Mouse (Mus musculus) cerebellum, postnatal 14 days (tissue): Measurements from ENCODE around the gene Psma6.

Experiments used
- DNase-seq, 2 experiments: peaks; one replicate each; pipeline ENCODE4 v3.0.0; 2021; ENCODE audit warnings: mixed read lengths in 2 of 2

Psma6 gene

DNA sequence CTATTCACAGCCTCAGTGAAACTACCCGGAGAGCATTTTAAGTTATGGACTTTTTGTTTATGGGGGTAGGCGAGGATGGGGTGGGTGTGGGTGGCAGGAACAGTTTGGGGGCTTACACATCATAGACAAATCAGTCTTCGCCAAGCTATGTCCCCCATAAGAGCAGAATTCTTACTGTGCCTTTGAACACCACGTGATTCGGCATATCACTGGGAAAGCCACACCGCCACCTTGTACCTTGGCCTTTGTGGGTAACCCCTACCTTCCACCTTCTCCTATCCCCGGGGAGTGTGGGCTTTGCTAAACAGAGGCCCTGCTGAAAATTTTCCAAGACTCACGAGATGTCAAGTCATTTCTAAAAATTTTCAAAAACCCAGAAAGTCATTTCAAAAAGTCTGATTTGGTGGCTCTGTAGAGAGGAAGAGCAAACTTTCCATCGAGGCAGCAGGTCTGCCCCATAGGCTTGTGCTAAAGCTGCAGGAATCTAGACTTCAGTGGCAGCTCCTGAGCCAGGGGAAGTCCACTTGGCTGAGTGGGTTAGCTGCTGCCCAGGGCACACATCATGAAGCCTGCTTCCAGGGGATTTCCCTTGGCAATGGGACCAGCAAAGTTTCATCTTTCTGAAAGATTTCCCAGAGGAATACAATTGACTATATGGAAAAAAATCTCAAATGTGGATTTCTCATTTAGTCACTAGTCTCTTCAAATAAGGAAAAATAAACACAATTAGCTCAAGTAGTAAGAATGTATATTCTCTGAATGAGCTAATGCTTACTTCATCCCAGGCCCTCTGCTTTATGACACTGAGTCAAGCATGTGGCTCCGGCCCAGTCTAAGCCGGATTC lies 8.9 kb downstream of the Psma6 start:
- no peak for DNase-seq

DNA sequence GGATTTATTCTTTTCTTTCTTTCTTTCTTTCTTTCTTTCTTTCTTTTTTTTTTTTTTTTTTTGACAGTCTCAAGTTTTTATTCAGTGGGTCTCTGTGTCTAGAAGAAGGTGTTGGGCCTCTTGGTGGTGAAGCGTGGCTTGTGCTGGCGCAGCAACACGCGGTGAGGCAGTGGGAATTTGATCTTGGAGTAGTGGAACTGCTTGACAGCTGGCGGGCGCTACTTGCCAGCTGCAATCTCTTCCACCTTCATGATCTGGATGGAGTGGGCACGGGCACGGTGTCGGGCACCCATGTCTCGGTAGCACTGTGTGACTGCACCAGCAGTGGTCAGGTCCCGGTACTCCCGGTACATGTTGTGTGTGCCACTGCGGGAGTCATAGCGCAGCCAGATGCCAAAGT lies 11.6 kb downstream of the Psma6 start:
- peak; percentile 23 to 37 for DNase-seq

DNA sequence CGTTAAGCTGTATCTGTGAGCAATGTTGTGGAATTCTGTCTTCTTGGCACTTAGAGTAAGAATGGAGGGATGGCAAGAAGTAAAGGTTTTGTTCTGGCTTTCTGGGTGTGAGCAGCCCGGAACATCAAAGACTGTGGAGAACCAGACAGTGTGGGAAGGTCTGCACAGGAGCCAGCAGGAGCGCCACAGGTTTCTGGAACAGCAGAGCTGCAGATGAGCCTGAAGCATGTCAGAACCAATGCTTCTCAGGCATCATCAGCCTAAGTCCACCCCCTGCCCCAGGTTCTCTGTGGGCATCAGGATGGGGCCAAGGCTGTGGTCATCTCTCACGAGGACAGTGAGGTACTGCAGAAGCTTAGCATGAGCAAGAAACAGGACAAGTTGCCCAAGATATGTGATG lies 12.5 kb downstream of the Psma6 start:
- peak; percentile 62 to 65 for DNase-seq

DNA sequence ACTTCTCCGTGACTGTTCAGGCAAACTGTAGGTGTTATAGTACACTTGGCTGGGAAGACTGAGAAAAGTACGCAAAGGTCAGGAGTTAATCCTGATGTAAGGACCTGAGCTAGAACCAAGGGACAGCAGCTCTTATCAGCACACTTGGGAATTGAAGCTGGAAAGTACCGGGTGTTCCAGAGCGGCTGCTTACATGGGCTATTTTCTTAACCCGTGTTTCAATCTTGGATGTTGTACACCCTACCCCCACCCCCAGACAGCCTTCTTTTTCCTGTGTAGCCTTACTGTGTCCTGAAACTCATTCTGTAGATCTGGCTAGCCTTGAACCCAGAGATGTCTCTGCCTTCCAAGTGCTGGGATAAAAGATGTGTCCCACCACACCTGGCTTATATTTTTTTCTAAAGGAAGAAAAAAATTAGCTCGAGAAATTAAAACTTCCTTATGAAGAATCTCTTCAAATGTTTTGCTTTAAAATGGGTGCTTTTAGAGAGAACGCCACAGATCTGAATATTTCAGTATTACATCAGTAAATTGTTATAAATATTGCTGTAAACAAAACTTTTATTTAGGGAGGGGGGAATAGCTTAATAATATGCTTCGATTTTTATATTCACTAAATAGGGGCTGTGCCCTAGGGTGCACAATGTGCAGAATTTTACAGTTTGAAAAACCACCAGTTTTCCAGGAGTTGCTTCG lies 13.7 kb downstream of the Psma6 start:
- DNase-seq: no peak

DNA sequence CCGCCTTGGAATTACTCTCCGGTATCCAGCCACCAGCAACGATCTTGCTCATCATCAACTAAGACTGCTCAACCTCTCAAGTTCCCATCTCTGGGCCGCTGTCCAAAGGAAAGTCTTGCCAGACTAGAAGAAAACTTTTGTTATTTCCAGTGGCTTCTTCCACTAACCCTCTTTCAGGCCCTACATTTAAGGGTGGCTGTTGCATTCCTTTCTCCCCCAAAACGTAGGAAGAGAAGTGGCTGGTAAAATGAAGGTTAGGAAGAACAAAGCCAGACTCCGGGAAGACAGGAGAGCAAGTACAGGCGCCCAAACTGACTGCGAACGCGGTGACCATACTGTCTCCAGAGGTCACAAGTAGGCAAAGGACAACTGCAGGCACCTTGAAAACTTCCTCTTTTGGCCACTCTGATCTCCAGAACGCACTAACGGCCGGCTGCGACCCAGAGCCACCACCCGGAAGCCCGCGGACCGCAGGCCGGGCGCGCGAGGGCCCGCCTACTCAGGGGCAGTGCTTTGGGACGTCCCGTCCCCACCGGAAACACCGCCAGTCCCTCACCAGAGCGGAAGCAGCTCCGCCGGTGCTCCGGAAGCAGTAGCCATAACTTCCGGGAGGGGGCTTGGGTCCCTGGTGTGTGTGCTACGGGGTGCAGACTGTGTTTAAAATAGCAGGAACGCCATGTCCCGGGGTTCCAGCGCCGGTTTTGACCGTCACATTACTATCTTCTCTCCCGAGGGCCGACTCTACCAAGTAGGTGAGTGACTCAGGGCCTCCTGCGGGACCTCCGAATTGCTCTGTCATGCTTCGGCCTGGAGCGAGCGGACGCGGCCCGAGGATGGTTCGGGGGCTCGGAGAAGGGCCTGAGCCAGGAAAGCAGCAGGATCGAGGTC lies 14.5 kb downstream of the Psma6 start:
- DNase-seq: peak; percentile 89 to 90

DNA sequence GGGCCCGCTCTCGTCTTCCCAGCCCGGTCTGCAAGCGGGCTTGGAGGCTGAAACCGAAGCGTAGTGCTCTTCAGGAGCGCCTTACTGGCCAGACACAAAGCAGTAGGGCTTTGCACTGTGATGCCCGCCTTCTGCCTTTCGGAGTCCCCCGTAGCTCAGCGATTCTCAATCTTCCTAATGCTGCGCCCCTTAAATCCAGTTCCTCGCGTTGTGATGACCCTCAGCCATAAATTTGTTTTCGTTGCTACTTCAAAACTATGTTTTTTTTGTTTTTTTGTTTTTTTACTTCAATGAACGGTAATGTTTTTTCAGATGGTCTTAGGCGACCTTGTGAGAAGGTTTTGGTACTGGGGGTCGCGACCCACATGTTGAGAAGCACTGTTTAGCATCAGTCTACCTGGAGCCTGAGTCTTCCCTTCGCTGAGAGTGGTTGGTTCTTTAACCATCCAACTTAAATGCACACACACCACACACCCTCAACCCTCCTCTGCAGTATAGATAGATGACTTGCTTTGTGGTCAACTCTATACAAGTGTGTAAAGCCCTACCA lies 15.2 kb downstream of the Psma6 start:
- DNase-seq: no peak

DNA sequence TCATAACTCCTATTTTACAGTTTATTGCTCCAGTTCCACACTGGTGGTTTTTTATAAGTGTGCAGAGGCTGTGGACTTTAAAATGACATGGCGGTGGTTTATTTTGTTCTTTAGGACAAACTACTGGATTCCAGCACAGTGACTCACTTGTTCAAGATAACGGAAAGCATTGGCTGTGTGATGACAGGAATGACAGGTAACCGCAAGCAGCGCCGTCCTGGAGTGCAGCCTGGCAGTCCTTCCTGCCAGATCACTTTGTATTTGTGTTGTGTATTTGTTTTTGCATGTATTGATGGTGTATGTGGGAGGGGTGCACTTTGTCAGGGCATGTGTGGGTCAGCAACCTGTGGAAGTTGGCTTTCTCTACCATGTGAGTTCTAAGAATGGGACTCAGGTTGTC lies 23.9 kb downstream of the Psma6 start:
- no peak for DNase-seq

DNA sequence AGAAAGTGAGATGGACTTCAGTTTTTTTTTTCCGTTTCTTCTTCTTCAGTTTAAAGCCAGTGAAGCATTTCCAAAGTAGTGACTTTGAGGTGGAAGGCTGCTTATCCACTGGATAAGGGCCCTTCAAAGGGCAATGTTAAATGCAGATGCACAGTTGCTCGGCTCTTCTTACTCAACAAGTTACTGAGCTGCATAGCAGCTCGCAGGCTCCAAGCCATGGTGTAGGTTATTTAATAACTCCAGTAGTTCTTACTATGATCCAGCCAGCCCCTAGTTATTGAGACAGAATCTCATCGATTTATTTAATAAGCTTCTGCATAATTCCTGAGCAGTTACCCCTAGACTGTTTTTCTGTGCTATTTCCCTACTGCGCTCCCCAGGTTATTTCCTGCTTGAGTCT lies 31.2 kb downstream of the Psma6 start:
- DNase-seq: no peak

DNA sequence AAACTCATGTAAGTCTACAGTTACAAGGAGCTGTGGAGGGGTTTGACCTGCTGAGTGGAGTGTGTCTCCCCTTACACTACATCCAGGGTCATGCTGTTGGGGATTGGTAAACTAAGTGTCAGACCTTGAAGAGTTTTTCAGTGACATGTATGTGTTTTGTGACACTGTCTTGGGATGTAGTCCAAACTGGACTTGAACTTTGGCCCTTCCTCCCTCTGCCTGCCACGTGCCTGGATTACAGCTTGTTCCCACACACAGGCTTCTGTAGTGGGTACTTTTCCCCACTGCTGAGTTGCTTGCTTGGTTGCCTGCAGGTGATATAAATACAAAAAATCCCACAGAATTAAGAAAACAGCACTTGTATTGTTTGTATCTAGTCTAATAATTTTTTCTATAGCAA lies 31.7 kb downstream of the Psma6 start:
- no peak for DNase-seq

DNA sequence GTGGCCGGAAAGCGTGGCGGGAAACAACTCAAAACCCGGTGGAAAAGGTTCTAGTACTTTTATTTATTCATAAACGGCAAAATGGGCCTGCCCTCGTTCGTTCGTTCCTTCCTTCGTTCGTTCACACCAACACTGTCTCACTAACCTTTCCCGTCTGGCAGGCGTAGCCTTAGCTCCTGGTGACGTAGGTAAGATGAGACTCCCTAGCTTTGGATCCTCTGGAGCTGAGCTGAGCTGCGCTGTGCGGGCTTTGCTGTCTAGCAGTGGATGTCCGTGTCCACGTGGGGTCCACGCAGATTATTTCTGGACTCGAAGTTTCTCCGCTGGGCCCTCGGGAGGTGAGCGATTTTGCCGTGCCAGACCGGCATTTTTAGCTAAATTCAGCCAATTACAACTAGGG lies 36.2 kb downstream of the Psma6 start:
- DNase-seq: no peak

DNA sequence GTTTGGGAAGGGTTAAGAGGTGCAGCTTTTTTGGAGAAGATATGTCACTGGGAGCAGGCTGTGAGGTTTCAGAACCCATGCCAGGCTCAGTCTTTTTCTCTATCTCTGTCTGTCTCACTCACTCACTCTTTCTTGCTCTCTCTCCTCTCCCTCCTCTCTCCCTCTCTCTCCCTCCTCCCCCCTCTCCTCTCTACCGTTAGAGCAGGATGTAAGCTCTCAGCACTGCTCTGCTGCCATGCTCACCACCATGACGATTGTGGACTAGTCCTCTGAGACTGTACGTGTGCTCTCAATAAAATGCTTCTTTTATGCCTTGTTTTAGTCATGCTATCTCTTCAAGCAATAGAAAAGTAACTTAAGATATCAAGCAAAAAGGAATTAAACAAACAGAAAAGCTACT lies 38.0 kb downstream of the Psma6 start:
- DNase-seq: no peak

DNA sequence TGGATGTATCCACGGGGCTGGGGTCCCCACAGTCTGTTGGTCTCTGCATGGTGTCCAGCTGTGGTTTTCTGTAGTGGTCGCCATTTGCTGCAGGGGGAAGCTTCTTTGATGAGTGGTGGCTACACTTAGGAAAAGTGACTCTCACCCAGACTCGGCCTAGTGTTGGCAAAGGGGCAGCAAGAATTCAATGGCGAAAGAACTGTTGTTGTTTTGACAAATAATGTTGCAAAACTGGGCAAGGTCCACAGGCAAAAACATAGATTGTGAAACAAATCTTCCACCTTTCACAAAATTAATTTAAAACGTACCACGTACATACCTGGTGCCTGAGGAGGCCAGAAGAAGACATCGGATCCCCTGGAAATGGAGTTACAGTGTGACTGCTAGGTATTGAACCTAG lies 42.3 kb downstream of the Psma6 start:
- no peak for DNase-seq

DNA sequence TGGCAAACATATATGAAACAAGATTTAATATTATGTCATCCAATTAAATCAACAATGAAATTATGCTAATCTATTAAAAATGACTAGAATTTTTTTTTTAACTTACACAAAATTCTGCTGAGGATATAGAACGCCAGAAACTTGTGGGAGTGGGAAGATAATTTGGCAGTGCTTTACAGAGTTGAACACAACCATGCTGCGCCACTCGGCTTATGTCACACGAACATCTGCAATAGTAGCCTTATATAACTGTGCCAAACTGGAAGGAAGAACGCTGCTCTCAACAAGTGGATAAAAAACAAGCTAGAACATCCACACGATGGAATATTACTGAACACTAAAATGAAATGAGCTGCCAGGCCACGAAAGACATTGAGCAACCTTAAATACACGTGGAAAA lies 45.2 kb downstream of the Psma6 start:
- no peak for DNase-seq

DNA sequence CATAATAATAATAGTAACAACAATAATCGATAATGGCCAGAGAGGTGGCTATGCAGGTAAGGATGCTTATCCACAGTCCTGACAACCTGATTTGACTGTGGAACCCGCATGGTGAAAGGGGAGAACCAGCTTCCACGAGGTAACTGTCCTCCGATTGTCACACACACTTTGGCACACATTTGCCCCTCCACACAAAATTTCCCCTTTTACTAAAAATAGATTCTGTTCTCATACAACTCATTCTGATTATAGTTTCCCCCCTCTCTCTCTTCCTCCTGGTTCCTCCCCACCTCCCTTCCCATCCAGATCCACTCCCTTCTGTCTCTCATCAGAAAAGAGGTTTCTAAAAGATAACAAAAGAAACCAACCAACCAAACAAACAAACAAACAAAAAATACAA lies 45.9 kb downstream of the Psma6 start:
- DNase-seq: no peak

DNA sequence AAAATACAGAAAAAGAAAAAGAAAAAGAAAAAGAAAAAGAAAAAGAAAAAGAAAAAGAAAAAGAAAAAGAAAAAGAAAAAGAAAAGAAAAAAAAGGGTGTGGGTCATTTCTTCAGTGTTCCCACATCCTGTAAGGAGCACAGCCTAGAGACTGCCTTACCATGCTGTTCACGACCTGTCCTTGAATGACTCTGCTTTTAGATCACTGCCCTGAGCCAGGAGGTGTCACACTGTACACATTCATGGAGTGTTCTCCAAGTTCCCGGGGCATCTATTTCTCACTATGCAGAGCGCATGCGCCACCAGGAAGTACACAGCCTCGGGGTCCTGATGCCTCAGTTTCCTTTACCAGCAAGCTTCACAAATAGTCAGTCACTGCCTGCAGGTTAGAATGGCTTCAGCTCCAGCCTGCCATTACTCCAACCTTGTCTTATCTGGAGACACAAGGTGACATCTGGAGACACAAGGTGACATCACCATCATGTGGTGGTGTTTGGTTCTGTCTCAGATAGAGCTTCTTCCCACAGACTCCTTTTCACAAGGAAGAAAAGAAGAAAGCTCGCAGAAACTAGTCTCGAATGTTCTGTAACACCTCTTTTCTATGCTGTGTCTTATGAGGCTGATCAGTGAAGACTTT lies 48.4 kb downstream of the Psma6 start:
- no peak for DNase-seq

DNA sequence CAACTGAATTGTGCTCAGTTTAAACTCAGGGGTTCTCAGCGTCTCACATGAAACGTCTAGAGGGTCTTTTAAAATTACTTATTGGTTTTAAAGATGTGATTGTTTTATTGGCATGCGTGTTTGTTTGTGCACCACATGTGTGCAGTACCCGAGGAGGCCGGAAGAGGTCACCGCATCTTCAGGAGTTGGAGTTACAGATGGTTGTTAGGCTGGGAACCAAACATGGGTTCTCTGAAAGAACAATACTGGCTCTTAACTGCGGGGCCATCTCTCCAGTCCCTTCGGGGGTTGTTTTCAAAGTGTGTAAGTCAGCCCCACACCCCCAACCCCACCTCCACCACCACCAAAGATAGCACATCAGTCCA lies 48.9 kb downstream of the Psma6 start:
- no peak for DNase-seq

DNA sequence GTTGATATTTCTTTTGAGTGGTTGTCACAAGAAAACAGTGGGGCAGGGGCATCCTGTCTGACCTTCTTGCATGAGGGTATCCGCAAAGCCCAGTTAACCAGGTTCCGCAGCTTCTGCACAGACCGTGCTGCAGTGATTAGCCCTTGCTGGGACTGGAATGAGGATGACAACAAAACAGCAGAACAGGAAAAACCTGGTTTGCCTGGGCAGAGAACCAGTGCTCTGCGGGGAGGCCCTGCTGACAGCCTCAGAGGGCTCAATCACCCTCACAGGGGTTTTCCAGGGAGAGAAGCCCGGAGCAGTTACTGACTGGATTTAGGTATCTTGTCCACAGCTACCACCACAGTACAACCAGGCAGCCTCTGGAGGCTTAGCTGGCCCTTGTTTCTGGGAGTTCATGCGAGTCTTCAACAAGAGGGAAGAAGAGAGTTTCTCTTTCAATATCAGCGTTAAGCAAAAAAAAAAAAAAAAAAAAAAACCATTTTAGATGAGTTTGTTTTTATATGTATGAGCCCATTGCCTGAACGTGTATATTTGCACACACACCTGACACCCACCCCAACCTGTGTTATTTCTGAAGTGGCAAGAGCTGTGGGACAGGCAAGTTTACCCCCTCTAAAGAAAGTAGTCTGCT lies 49.9 kb downstream of the Psma6 start:
- peak; percentile 30 to 56 for DNase-seq

DNA sequence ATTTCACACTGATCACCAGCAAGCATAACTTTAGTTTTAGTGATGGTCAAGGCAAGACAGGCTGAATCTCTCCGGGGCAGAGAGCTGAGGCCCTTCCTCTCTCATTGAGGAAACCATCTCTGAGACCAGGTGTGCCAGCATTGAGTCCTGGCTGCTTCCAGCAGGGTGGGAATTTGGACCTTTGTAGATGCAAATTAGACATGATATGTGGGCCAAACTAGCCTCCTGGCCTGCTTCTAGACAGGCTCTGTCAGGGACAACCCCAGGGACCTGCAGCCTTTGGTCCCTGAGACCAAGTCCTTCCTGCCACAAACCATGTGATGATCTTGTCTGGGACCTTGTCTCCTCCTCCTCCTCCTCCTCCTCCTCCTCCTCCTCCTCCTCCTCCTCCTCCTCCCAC lies 51.1 kb downstream of the Psma6 start:
- no peak for DNase-seq

DNA sequence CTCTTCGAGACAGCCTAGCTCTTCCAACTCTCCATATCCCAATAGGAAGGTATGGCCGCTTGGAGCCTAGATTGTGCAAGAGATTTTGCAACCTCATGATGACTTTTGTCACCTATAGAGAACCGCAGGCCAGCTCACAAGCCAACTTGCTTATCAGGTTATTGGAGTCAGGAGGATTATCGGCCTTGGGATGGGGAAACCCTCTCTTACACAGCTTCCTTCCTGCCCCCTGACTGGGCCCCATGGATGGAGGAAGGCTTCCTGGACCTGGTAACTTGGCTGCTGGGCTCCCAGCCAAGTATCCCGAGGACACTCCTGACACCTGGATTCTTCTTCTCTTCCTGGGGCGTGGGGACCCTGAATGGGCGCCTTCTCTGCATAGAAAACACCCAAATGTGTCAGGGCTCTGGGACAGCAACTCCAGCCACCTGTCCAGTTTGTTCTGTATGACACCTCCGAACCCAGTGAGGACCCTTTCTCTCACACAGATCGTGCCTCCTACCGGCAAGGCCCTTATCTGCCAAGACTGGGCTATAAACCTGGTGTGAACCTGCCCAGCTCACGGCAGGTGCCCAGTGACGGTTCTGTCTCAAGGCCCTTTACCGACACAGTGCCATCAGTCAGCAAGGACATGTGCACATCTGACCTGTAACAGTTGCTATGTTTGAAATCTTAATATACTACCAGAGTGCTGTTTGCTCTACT lies 53.3 kb downstream of the Psma6 start:
- DNase-seq: no peak

DNA sequence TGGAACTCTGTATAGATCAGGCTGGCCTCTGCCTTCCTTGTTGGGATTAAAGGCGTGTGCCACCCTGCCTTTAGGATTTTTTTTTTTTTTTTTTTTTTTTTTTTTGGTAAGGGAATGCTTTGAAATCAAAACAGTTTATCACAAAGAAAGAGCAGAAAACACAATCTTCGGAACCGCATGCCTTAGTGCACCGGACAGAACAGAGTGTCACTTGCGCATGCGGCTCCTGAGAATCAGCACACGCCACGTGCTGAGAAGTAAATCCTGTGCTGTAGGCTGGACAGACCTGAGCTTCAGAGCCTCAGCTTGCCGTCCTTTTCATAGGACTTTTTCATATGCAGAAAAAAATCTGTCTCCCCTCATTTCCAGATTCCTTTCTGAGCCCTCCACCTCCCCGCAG lies 54.0 kb downstream of the Psma6 start:
- DNase-seq: no peak

DNA sequence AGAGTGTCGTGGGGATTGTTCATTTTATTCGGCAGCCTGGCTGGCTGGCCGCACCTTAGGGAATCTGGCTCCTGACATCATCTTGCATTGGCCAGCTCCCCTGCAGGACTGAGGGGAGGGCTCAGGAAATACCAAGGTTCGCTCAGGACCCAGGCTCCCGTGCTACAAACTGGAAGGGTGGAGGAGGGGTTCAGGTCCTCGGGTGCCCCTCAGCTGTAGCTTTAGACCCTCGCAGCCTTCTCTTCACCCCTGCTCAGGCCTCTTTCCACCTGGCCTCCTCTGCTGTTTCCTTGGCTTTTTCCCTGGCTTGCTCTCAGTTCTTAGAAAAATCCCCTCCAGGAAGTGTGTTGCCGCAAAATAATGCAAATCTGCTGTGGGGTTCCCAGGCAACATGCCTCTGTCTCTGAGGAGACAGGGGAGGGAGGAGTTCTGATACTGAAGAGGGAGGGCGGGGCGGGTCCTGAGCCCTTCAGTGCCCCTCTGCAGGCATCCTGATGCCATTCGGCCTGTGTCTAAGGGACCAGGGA lies 54.7 kb downstream of the Psma6 start:
- no peak for DNase-seq
